Mouse (Mus musculus) liver, embryonic 15.5 days (tissue): ENCODE results near the gene Fbxo34. TPM values are rescaled to one million over a fixed set of nuclear protein-coding genes. Genes with fewer than 3 reads are reported as not detected.

Experiments
- ATAC-seq: fragments of 200-750 bp; cut with Nextera tagmentation; 2 replicates; pipeline ENCODE4 v1.8.0; 2017; ENCODE audit warnings: moderate number of reproducible peaks, mild to moderate bottlenecking, moderate library complexity; ENCODE audit not compliant: insufficient read depth
- H3K27ac ChIP-seq: fragments of 300-500 bp; sonication (generic); replicated peaks from 2 replicates; pipeline ENCODE4 v1.5.1; 2015; ENCODE audit warnings: mild to moderate bottlenecking, inconsistent platforms
- H3K27me3 ChIP-seq: fragments of 300-500 bp; sonication (generic); 2 replicates; pipeline ENCODE4 v1.6.1; 2015; ENCODE audit warnings: mild to moderate bottlenecking, inconsistent platforms
- H3K36me3 ChIP-seq: fragments of 300-500 bp; sonication (generic); replicated peaks from 2 replicates; pipeline ENCODE4 v1.6.1; 2015; ENCODE audit warnings: moderate library complexity, mild to moderate bottlenecking, inconsistent platforms
- H3K4me1 ChIP-seq: fragments of 300-500 bp; sonication (generic); replicated peaks from 2 replicates; pipeline ENCODE4 v1.6.1; 2015; ENCODE audit warnings: inconsistent platforms
- H3K4me2 ChIP-seq: fragments of 300-500 bp; sonication (generic); 2 replicates; pipeline ENCODE4 v1.6.1; 2015; ENCODE audit warnings: moderate library complexity, mild to moderate bottlenecking, inconsistent platforms
- H3K4me3 ChIP-seq: fragments of 300-500 bp; sonication (generic); replicated peaks from 2 replicates; pipeline ENCODE4 v1.5.1; 2015; ENCODE audit warnings: mild to moderate bottlenecking, inconsistent platforms
- H3K9ac ChIP-seq: fragments of 300-500 bp; sonication (generic); 2 replicates; pipeline ENCODE4 v1.6.1; 2015; ENCODE audit warnings: moderate library complexity, mild to moderate bottlenecking, inconsistent platforms
- H3K9me3 ChIP-seq: fragments of 300-500 bp; sonication (generic); replicated peaks from 2 replicates; pipeline ENCODE4 v1.6.1; 2016; ENCODE audit warnings: inconsistent platforms
- WGBS: fragments of 180-500 bp; shearing (Covaris S2); methylation state at CpG from one replicate; pipeline ENCODE4 v1.1.7; 2015; ENCODE audit warnings: mixed read lengths; ENCODE audit not compliant: insufficient replicate concordance; 5-methylcytosine and 5-hydroxymethylcytosine counted together
- polyA plus RNA-seq: library from polyadenylated mRNA; unstranded; fragments of >200 nt; fragmentation: Nextera tagmentation; extraction: Ambion mirVana; gene quantifications from 2 replicates; pipeline ENCODE4 v1.2.1, GENCODE M21; 2015

The Fbxo34 gene
- polyA plus RNA-seq, 1 experiment from 2014 or later: 40.4 TPM

- Histone ChIP-seq H3K27ac (no peak overlapping the region), H3K9me3 (no peaks in the 10 kb centered on the region), H3K9ac (no peak overlapping the region), H3K4me2 (no peak overlapping the region), H3K4me1 (no peaks in the 10 kb centered on the region), H3K4me3 (no peak overlapping the region), H3K36me3 (no peaks in the 10 kb centered on the region), H3K27me3 (no peaks in the 10 kb centered on the region)
- ATAC-seq: no peak
- 39% methylated on average over 3 of the region's 3 CpGs for WGBS
Measured at GRCm38 (mm10) chr14:47438947-47439346, 11.3 kb upstream of the Fbxo34 start.

DNA sequence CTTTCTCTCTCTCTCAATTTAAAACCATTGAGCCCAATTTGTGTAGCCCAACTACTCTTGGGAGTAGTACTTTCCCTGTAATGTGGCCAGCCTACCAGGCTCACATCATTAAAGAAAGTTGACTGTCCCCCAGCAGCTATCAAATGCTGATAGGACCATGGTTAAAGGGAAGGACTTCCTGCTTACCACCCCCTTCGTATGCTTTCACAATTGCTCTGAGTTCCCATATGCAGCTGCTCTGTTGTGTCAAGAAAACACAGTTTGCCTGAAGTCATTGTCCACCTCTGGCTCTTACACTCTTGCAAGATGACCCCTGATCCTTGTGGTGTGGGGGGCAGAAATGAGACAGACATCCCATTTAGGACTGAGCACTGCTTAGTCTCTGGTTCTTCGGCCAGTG is 5.3 kb upstream of the Fbxo34 start:
- H3K9me3 ChIP-seq: no peaks in the 10 kb centered on the region
- no peaks in the 10 kb centered on the region for H3K27me3 ChIP-seq
- no peak for ATAC-seq
- H3K27ac ChIP-seq: no peak overlapping the region
- H3K4me1 ChIP-seq: no peaks in the 10 kb centered on the region
- no peaks in the 10 kb centered on the region for H3K36me3 ChIP-seq
- no peak overlapping the region for H3K9ac ChIP-seq
- H3K4me2 ChIP-seq: no peak overlapping the region
- H3K4me3 ChIP-seq: no peak overlapping the region
- 28% methylated on average over 2 of the region's 2 CpGs for WGBS

- H3K36me3 ChIP-seq: no peaks in the 10 kb centered on the region
- no peaks in the 10 kb centered on the region for H3K9me3 ChIP-seq
- 47% methylated on average over 9 of the region's 9 CpGs for WGBS
- no peaks in the 10 kb centered on the region for H3K4me1 ChIP-seq
- H3K9ac ChIP-seq: no peak overlapping the region
- no peaks in the 10 kb centered on the region for H3K27me3 ChIP-seq
- no peak overlapping the region for H3K4me2 ChIP-seq
- no peak overlapping the region for H3K4me3 ChIP-seq
- no peak for ATAC-seq
- H3K27ac ChIP-seq: no peak overlapping the region
Measured at GRCm38 (mm10) chr14:47445331-47446095, 4.7 kb upstream of the Fbxo34 start.

DNA sequence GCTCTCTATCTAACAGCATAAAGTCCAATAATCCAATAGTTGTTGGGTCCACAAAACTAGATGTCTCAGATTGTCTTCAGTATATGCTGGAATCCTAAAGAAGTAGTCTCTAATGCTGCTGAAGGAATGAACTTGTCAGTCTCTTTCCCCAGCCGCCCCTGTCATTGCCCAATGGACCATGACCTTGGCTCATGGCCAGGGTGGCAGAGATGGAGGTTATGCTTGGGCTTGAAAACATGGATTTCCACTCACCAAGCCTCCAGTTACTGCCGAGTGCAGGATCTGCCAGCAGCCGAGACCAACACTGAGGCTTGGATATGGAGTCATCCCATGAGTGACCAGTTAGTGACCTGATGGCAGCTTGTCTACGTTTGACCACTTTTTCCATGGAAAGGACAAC is 9.3 kb downstream of the Fbxo34 start:
- no peak overlapping the region for H3K4me2 ChIP-seq
- no peak for ATAC-seq
- 56% methylated on average over 4 of the region's 4 CpGs for WGBS
- H3K9ac ChIP-seq: no peak overlapping the region
- H3K4me1 ChIP-seq: peaks cover 11% of the 10 kb centered on the region
- H3K36me3 ChIP-seq: no peaks in the 10 kb centered on the region
- no peak overlapping the region for H3K4me3 ChIP-seq
- no peak overlapping the region for H3K27ac ChIP-seq
- no peaks in the 10 kb centered on the region for H3K9me3 ChIP-seq
- peaks cover 9% of the 10 kb centered on the region for H3K27me3 ChIP-seq

DNA sequence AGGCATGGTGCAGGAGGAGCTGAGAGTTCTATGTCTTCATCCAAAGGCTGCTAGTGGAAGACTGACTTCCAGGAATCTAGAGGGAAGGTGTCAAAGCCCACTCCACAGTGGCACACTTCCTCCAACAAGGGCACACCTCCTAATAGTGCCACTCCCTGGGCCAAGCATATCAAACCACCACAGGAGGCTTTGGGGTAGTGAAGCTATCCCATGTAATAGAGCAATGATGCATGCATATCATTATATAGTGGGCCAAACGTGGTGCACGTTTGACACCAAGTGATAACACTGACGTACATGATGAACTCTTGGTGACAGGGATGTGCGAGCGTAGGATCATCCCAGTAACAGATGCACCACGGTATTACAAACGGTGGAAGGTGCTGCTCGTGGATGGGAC is 11.8 kb downstream of the Fbxo34 start:
- Histone ChIP-seq H3K9ac (no peak overlapping the region), H3K27ac (no peak overlapping the region), H3K9me3 (no peaks in the 10 kb centered on the region), H3K27me3 (peaks cover 29% of the 10 kb centered on the region), H3K4me2 (no peak overlapping the region), H3K4me1 (peaks cover 17% of the 10 kb centered on the region), H3K4me3 (no peak overlapping the region), H3K36me3 (no peaks in the 10 kb centered on the region)
- 50% methylated on average over 8 of the region's 8 CpGs for WGBS
- ATAC-seq: peak; percentile 52

DNA sequence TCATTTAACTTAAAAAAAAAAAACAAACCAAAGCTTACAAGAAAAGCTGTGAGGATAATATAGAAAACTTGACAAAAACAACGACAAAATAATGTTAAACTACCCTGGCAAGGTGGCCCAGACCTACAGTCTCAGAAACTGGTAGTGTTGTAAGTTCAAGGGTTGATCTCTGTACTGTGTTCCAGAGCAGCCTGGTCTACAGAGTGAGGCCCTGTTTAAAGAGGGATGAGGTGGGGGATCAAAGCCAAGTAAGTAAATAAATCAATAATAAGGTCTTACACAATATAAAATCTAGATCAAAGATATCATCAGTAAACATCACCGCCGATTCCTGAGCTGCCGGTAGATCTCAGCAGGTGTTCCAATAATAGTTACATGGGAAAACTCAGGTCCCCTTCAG is 12.2 kb downstream of the Fbxo34 start:
- Histone ChIP-seq H3K4me1 (peaks cover 17% of the 10 kb centered on the region), H3K27me3 (peaks cover 29% of the 10 kb centered on the region), H3K9me3 (no peaks in the 10 kb centered on the region), H3K9ac (no peak overlapping the region), H3K4me3 (no peak overlapping the region), H3K27ac (no peak overlapping the region), H3K4me2 (no peak overlapping the region), H3K36me3 (no peaks in the 10 kb centered on the region)
- peak; percentile 23; the same call in 1 of the 2 replicates for ATAC-seq
- 68% methylated on average over 4 of the region's 4 CpGs for WGBS

- Histone ChIP-seq H3K4me1 (peaks cover 17% of the 10 kb centered on the region), H3K27me3 (peaks cover 29% of the 10 kb centered on the region), H3K4me2 (no peak overlapping the region), H3K4me3 (no peak overlapping the region), H3K36me3 (no peaks in the 10 kb centered on the region), H3K9ac (no peak overlapping the region), H3K27ac (no peak overlapping the region), H3K9me3 (no peaks in the 10 kb centered on the region)
- no peak for ATAC-seq
- WGBS: 47% methylated on average over 9 of the region's 9 CpGs
Measured at GRCm38 (mm10) chr14:47462877-47463460, 12.7 kb downstream of the Fbxo34 start.

DNA sequence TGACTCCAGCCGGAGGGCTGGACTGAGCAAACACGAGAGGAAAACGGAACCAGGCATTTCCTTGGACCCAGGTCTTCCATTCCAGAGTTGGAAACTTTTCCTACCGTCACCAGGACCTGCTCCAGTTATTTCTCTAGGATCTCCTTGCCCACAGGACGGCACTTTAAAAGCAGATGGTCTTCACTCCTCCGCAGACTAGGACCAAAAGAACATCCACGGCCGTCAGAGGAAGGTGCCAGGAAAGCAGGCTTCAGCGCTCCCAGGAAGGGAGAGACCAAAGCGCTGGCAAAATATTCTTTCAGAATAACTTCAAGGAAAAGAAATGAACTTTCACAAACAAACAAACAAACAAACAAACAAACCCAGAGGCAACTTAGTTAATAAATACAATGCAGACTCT is 14.2 kb downstream of the Fbxo34 start:
- Histone ChIP-seq H3K36me3 (no peaks in the 10 kb centered on the region), H3K9me3 (no peaks in the 10 kb centered on the region), H3K9ac (no peak overlapping the region), H3K27ac (no peak overlapping the region), H3K4me1 (peaks cover 17% of the 10 kb centered on the region), H3K4me2 (no peak overlapping the region), H3K4me3 (no peak overlapping the region), H3K27me3 (peaks cover 29% of the 10 kb centered on the region)
- ATAC-seq: no peak
- 55% methylated on average over 10 of the region's 10 CpGs for WGBS

DNA sequence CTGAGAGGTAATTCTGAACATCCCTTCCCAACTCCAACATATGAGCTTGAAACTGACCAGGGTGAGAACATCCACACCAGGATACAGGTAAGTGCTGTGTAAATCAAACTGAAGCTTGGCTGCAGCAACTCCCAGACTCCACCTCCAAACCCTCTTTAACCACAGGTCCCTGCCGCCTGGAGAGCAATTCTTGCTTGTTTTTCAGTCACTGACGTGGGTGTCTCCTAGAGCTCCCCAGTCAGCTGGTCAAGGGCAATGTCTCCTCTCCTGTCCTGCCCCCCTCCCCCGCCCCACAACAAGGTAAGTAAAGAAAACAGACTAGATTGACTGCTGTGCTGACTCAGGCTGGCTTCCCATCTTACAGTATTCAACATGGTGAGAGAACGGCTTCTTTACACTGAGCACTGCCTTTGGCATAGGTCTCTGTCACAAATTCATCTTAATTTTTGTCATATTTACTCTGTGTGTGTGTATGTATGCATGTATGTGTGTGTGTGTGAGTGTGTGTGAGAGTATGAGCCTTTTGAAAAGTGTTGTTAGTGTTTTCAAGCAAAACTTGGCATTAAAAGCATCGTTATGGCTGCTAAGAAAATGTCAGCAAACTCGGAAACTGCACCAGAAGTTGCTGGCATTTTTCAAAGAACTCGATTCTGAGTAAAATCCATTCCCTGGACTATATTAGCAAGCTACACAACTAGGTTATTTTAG is 15.4 kb downstream of the Fbxo34 start:
- Histone ChIP-seq H3K4me1 (peaks cover 14% of the 10 kb centered on the region), H3K4me3 (no peak overlapping the region), H3K9ac (no peak overlapping the region), H3K27me3 (peaks cover 29% of the 10 kb centered on the region), H3K4me2 (no peak overlapping the region), H3K27ac (no peak overlapping the region), H3K36me3 (no peaks in the 10 kb centered on the region), H3K9me3 (no peaks in the 10 kb centered on the region)
- 38% methylated on average over 7 of the region's 7 CpGs for WGBS
- ATAC-seq: peak; percentile 33; the same call in 1 of the 2 replicates

DNA sequence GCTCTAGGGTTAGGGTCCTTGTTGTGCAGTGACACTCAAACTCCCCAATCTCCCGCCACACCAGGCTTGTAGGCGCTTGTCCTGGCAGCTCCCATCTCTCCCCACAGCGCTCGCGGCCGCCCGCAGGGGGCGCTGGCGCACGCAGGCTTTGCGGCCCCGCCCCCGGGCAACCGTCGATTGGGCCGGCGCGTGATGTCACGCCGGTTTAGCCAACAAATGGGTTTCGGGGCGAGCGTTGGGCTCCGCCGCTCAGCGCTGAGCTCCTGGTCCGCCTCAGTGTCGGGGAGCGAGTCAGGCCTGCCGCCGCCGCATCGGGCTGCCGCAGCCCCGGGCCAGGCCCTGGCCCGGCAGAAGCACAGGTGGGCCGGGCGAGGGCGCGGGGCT is 22.1 kb downstream of the Fbxo34 start:
- H3K9ac ChIP-seq: peak overlapping the region; percentile 100
- no peaks in the 10 kb centered on the region for H3K27me3 ChIP-seq
- peak overlapping the region; percentile 99 for H3K27ac ChIP-seq
- H3K4me1 ChIP-seq: peaks cover 43% of the 10 kb centered on the region
- no peaks in the 10 kb centered on the region for H3K9me3 ChIP-seq
- peak overlapping the region; percentile 73 for H3K4me2 ChIP-seq
- WGBS: under 1% methylated on average over 40 of the region's 40 CpGs
- H3K36me3 ChIP-seq: peaks cover 19% of the 10 kb centered on the region
- ATAC-seq: peak; percentile 90
- H3K4me3 ChIP-seq: peak overlapping the region; percentile 100

DNA sequence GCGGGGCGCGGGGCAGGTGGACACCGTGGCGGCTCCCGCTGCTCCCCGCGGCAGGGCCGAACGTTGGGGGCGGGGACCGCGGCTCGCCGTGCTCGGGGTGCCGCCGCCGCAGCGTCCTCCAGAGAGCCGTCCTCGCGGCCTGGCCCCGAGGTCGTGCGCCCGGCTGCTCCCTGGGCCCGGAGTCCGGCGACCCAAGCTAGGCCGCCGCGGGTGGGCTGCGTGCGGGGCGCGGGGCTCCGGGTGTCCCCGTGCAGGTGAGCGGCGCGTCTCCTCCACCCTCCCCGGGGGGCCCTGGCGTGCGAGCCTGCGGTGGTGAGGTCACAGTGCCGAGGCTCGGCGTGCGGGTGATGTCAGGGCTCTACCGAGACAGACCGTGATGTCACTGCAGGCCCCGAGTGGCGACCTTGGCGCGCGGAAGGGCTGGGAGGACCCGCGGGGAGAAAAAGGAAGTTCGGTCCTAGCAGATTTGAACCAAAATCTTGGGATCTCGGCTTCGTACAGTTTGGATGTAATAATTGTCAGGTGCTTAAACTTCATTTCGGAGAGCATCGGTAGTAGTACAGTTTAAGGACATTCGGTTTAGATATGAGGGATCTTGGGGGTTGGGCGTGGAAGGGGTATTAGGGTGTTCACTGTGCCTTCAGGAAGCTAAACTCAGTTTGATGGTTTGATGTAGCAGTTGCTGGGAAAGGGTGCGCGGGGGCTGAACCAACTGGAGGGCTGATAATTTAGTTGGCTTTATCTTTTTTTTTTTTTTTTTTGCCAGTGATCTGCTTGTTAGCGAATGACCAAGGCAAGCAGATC is 22.7 kb downstream of the Fbxo34 start:
- H3K4me2 ChIP-seq: peak overlapping the region; percentile 73
- under 1% methylated on average over 68 of the region's 69 CpGs for WGBS
- no peaks in the 10 kb centered on the region for H3K27me3 ChIP-seq
- peak overlapping the region; percentile 100 for H3K9ac ChIP-seq
- H3K27ac ChIP-seq: peak overlapping the region; percentile 99
- no peaks in the 10 kb centered on the region for H3K9me3 ChIP-seq
- H3K4me3 ChIP-seq: peak overlapping the region; percentile 100
- H3K4me1 ChIP-seq: peaks cover 46% of the 10 kb centered on the region
- peak; percentile 80 for ATAC-seq
- peaks cover 19% of the 10 kb centered on the region for H3K36me3 ChIP-seq
